Mouse (Mus musculus) frontal cortex, postnatal 25 days (tissue): Measurements from ENCODE around the gene Efcab3.

ENCODE experiments used
- DNase-seq, 2 experiments: peaks; one replicate each; pipeline ENCODE4 v3.0.0; 2022; ENCODE audit warnings: low spot score in 2 of 2

Gene Efcab3

DNA sequence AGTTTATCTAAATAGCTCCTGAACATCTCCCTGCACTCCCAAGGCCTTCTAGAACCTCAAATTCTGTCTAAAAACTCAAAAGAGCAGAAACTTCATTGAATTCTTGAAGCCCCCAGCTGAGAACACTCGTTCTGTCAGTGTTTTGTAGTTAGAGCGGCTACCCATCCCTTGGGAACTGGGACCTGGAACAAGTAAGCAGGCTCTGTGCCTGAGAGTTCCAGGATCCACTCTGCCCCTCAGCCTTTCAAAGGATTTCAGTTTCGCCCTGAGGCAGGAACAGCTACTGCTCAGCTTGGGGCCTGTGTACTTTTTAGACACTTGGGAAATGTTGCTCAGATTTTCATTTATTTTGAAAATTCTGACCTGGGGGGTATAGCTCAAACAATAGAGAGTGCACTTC, 83.2 kb downstream of the Efcab3 start, which contains the start of gene Gm10842:
Gene Gm10842, plus strand, starts transcription at position 301 of the 400 bp plus-strand sequence.
- DNase-seq: no peak

DNA sequence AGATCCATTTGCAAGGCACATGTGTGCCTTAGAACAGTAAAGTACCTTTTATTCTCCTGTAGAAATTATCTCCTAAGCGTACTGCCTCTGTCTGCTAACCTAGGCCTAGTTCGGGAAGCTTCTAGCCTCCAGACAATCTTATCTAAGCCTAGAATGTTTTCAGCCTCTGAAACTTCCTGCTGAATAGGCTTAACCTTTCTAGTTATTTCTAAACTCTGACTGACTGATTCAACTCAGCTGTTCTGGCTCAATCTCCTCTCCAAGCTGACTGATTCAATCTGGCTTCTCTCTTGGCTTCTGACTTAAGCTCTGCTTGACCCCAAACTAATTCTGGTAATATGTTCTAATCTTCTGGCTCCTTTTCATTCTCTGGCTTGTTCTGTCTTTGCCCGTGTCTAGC, 86.0 kb downstream of the Efcab3 start:
- no peak for DNase-seq

DNA sequence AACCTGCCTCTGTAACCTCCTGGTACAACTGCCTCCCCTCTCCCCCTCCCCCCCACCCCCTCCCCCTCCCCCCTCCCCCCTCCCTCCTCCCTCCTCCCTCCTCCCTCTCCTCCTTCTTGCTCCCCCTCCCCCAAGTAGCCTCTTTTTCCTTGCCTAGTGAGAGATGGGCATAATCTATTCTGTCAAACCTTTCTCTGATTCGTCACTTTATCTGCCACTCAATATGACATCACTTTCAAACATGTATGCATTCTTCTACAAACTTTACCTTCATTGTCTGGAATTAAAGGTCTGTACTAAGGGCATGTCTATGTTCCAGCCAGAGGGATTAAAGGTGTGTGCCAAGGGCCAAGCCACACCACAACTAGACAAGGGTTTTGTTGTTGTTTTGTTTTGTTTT, 86.4 kb downstream of the Efcab3 start:
- DNase-seq: no peak

DNA sequence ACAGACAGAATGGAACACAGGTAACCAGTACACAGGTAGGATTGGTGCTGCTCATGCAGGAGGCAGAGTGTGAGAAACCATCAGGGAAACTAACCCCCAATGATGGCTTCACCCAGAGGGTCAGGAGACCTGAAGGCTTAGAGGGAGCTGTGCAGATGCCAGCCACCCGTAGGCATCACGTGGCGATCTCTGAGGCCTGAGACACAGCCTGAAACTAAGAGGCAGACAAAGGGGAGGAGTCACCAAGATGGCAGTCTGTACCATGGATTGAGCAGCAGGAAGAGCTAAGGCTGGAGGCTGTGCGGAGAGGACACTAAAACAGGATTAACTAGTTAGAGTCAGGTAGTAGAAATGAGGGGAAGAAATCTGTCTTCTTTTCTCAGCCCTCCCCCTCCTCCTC, 87.3 kb downstream of the Efcab3 start:
- no peak for DNase-seq

DNA sequence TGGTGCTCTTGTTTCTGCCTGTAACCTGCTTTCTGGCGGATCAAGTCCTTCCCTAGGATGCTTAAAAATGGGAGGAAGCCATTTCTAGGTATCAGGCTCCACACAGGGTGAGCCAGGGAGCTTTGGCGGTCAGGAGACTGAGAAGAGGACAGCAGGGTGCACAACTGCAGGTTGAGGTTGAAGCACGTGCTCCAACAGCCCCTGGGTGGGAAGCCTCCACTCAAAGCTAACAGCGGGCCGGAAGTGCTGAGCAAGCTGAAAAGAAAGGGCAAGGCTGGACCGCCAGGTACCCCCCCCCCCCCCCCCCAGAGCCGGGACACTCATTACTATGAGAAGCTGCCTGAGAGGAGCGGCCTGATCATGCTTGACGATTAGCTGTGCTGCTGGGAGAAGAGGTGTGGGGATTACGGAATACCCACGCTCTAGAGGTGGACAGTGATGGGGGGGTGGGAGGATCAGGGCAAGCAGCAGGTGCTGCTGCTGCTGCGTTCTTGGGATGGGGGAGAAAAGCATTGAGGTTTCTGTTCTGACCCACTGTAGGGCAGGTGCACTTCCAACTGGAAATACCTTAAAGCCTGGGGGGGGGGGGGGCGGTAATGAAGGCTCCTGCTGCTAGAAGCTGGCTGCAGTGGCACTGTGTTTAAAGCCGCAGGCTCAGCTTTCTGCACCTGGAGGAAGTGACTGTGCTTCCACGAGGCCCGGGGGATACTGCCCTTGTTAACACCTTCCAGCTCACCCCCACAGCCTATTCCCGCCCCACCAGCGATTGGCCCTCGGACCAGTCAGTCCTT, 88.0 kb downstream of the Efcab3 start:
- no peak for DNase-seq

DNA sequence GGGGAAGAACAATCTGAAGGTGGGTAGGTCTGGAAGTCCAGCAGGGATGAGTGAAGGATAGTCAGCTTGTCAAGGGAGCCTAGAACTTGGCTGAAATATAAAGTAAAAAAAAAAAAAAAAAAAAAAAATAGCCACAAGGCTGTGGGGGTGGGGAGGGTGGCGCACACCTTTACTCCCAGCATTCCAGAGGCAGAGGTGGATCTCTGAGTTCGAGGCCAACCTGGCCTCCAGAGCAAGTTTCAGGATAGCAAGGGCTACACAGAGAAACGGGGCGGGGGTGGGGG, 88.6 kb downstream of the Efcab3 start:
- no peak for DNase-seq

DNA sequence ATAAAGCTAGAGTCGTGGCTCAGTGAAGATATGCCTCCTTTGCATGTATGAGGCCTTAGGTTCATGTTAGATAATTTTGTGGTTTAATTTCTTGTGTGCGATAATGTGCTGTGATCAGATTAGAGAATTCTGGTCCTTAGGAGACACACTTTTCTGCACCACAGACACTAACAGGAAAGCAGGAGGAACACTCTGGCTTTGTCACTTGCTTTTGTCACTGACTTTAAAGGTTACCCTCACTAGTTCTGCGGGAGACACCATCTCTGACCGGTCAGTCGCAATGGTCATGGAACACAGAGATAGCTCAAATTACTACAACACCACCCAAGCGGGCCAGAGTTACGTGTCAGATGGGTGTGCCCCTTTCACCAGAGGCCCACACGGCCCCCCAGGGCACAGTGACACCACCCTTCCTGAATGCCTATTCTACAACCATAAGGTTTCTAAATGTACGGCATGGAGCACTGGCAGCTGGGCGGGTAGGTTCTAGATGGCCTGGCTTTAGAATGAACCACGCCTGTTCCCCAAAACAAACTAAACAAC, 89.0 kb downstream of the Efcab3 start:
- DNase-seq: no peak

DNA sequence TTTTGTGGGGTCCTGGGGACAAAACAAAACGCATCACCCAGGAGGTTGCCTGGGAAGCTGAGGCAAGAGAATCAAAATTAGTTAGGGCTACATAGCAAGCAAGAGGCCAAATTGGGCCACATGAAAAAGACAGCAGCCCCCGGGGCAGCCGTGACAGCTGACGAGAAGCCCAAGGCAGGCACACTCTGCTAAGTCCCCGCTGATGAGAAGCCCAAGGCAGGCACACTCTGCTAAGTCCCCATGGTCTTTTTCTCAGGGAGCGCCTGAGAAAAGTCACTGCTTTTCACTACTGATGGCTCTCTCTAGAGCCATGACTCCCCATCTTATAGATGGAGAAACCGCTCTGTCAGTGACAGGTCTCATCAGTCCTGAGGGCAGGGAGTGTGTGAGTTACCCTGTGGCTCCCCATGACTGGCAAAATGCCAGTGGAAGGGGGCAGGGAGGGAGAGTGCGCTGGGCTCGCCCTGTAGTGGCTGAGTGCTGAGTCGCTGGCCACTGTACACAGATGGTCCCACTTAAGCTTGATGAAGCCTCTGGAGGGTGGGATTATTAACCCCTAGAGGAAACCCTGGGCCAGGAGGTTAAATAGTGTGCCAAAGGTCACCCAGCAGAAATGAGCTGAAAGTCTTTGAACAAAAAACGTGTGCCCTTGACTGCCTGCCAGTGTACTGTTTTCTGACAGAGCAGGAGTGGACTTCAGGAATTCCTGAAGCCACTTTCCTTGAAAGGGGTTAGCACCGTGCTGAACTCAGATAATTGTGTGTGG, 89.9 kb downstream of the Efcab3 start:
- DNase-seq: no peak

DNA sequence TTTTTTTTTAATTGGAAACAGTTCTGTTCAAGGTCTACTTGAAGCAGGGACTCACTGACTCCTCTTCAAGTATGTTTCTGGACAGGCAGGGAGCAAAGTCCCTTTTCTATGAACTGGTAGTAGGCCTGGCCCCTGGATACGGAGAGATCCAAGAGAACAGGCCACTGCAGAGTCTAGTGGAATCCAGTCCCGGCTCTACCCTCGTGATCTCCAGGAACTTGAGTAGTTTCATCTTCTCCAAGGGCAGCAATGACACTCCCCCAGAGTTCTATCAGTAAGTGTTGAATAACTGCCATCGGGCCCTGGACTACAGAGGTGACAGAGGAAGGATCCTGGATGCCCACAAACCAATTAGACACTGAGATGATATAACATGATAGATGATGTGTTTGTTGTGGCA, 92.5 kb downstream of the Efcab3 start:
- no peak for DNase-seq

DNA sequence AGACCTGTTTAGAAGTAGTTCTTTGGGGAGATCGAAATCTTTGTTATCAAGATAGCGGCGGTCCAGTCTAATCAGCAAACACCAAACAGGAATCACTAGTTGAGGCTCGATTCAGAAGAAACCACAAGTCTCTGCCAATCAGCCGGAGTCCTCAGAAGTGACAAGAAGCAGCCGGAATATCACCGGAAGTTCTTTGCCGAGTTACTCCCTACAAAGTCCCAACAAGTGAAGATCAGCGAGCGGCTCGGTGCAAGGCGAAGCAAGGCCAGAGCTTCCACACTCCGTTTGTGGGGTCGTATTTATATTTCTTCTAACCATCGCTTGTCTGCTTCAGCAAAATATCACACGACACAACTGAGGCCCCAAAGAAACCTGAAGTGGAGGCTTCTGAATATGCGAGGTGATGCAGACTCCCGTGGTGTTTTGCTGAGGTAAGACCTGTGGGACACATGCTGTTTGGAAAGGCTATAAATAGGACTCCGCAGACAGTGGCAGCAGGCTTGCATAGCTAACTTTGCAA, 93.4 kb downstream of the Efcab3 start:
- DNase-seq: no peak

DNA sequence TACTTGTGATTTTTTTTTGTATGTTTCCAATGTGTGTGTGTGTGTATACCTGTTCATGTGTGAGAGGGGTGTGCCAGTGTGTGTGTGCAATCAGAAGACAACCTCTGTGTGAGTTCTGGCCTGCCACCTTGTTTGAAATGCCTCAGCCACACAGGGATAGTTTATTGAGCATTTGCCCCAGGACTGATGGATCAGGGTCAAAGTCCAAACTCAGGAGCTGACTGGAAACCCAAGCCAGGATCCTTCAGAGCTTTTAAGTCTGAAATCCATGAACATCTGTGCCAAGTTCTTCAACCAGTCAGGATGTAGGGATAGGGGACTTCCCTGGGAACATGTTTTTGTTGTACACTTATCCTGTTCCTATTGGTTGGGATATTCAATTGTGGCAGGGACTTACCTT, 94.7 kb downstream of the Efcab3 start:
- DNase-seq: no peak

DNA sequence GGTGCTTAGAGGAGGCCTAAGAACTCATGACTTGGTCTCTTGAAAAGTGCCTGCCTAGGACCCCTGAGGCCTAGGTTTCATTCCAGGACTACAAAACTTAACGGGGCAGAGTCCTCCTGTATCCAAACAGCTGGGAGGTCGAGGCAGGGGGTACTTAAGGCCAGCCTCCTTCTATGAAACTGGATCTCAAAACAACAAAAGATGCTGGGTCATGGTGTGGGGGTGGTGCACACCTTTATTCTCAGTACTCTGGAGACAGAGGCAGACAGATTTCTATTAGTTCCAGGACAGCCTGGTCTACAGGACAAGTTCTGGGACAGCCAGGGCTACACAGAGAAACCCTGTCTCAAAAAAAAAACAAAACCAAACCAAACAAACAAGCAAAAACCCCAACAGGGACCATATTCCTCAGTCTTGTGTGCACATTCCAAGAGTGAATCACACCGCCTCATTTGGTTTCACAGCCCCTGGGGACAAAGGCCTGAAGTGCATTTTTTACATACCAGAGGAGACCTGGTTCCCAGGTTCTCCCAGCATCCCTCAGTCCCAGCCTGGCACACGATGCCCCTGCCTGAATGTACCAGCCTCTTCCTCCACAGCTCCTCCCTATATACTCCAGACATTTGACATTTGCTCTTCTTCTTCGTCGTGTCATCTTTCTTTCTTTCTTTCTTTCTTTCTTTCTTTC, 96.4 kb downstream of the Efcab3 start:
- DNase-seq: no peak

DNA sequence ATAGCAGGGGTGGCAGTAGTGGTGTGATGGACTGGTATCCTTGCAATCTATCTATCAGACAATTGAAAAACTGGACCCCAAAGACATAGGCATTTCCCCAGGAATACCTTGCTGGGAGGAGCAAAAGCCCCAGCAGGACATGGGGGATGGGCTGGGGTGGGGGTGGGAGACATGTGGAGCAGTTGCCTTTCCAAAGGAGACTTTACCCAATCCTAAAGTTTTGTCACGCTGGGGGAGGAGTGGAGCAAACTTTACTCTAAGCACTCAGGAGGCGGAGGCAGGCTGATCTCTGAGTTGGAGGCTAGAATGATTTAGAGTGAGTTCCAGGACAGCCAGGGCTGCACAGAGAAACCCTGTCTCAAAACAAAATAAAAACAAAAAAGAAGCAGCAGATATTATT, 98.0 kb downstream of the Efcab3 start:
- DNase-seq: no peak

DNA sequence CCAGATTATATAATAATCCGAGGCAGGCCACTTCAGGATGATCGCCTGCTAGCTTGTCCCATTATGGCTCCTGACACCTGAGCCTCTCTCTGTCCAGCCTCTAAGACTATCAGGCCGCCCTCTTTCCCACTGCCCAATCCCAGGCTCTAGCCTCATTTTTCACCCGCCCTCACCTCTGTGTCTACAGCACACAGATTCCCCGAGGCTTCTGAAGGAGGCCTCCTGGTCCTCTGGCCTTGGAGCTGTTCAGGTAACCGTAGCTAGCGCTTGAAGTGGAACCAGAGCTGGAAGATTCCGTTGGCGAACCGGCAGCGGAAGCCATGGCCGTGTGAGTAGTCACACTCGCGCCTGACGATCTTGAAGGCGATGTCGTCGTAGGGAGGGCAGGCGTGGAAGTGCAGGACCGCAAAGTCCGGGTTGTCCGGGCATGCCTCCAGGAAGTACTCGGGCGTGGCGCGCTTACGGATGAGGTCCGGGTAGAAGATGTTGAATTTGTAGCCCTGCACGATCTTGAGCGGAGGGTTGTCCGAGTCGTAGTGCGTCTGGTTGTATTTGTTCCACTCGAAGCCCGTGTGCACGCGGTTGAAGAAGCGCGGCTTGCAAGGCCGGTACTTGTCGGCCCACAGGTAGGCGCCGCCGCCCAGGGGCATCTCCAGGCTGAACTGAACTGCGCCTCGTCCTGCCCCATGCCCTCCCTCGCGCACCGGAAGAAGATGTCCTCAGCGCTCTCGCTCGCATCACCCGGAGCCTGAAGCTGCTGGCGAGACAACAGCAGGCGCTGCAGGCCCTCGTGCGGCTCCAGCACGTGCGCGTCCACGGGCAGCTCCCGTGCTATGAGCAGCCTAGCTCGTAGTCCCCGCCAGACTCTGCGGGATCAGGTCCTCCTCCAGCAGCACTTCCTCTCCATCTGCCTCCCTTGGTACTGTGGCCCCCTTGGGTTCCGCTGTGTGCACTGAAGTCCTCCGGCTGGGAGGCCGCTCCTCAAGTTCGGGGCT, 101.4 kb downstream of the Efcab3 start:
- DNase-seq: no peak

DNA sequence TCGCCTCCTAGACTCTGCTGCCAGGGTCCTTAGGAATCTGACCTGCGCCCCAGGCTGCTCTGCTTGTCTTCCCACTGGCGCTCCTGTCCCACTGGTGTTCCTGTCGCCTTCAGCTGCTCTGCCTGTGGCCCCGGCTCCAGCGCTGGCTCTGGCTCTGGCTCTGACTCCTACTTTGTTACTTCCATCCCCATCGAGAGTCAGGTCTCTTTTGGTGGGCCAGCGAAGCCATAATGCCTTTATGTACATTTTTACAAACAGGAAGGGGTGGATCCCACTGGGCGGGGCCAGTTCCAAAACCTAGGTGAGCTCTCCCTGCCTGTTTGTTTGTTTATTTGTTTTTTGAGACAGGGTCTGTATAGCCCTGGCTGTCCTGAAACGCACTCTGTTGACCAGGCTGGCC, 103.4 kb downstream of the Efcab3 start:
- no peak for DNase-seq
